Mouse (Mus musculus) heart, postnatal 4 days (tissue): Measurements from ENCODE around the gene Nos2. TPM values are rescaled to one million over a fixed set of nuclear protein-coding genes. Genes with fewer than 3 reads are reported as not detected.

Experiments
- DNase-seq: peaks from one replicate; pipeline ENCODE4 v3.0.0; 2021
- total RNA-seq, 2 experiments: library from RNA; stranded (reverse); gene quantifications; 2 replicates each; pipeline ENCODE4 v1.2.3; 2021

Nos2 gene
- 1 to 10 TPM; 5.6 to 6.5 TPM for total RNA-seq

- no peak for DNase-seq
Observed at GRCm38 (mm10) chr11:78920411-78920939, at the start of gene Nos2. Gene Nos2 (plus strand): TSS chr11:78920787.

GRCm38 (mm10) chr11:78870891-78871290 lies 49.7 kb upstream of the Nos2 start:
- DNase-seq = no peak

- DNase-seq = no peak
Observed at GRCm38 (mm10) chr11:78872782-78873181, 47.8 kb upstream of the Nos2 start.

GRCm38 (mm10) chr11:78879727-78880126 lies 40.9 kb upstream of the Nos2 start:
- no peak for DNase-seq

GRCm38 (mm10) chr11:78886693-78887092 lies 33.9 kb upstream of the Nos2 start:
- DNase-seq = peak; percentile 6

- peak; percentile 79 for DNase-seq
Observed at GRCm38 (mm10) chr11:78887102-78887971, 33.2 kb upstream of the Nos2 start.

- no peak for DNase-seq
Observed at GRCm38 (mm10) chr11:78889156-78889555, 31.4 kb upstream of the Nos2 start.

GRCm38 (mm10) chr11:78896357-78897123 lies 24.0 kb upstream of the Nos2 start:
- DNase-seq = peak; percentile 33

- DNase-seq = no peak
Observed at GRCm38 (mm10) chr11:78915473-78915872, 5.1 kb upstream of the Nos2 start.

GRCm38 (mm10) chr11:78916410-78916809 lies 4.2 kb upstream of the Nos2 start:
- no peak for DNase-seq

- DNase-seq = no peak
Observed at GRCm38 (mm10) chr11:78919745-78920144, 842 bp upstream of the Nos2 start.

- DNase-seq = peak; percentile 56
Observed at GRCm38 (mm10) chr11:78922678-78923407, 2.3 kb downstream of the Nos2 start.

- no peak for DNase-seq
Observed at GRCm38 (mm10) chr11:78924111-78924510, 3.5 kb downstream of the Nos2 start.

GRCm38 (mm10) chr11:78924916-78925315 lies 4.3 kb downstream of the Nos2 start:
- DNase-seq = peak; percentile 53

- DNase-seq = peak; percentile 86
Observed at GRCm38 (mm10) chr11:78929345-78929744, 8.8 kb downstream of the Nos2 start.

- DNase-seq = no peak
Observed at GRCm38 (mm10) chr11:78934307-78934706, 13.7 kb downstream of the Nos2 start.

GRCm38 (mm10) chr11:78934727-78935126 lies 14.1 kb downstream of the Nos2 start:
- DNase-seq = no peak

- DNase-seq = no peak
Observed at GRCm38 (mm10) chr11:78935178-78935577, 14.6 kb downstream of the Nos2 start.

- DNase-seq = no peak
Observed at GRCm38 (mm10) chr11:78943083-78943482, 22.5 kb downstream of the Nos2 start.

- DNase-seq = no peak
Observed at GRCm38 (mm10) chr11:78950365-78950764, 29.8 kb downstream of the Nos2 start.

- DNase-seq = peak; percentile 77
Observed at GRCm38 (mm10) chr11:78952467-78952866, 31.9 kb downstream of the Nos2 start.

GRCm38 (mm10) chr11:78956260-78956659 lies 35.7 kb downstream of the Nos2 start:
- peak; percentile 84 for DNase-seq

GRCm38 (mm10) chr11:78959367-78959766 lies 38.8 kb downstream of the Nos2 start:
- DNase-seq = no peak
